15 mouse cellular contexts compared by ENCODE assay signal in the genomic region with DNA sequence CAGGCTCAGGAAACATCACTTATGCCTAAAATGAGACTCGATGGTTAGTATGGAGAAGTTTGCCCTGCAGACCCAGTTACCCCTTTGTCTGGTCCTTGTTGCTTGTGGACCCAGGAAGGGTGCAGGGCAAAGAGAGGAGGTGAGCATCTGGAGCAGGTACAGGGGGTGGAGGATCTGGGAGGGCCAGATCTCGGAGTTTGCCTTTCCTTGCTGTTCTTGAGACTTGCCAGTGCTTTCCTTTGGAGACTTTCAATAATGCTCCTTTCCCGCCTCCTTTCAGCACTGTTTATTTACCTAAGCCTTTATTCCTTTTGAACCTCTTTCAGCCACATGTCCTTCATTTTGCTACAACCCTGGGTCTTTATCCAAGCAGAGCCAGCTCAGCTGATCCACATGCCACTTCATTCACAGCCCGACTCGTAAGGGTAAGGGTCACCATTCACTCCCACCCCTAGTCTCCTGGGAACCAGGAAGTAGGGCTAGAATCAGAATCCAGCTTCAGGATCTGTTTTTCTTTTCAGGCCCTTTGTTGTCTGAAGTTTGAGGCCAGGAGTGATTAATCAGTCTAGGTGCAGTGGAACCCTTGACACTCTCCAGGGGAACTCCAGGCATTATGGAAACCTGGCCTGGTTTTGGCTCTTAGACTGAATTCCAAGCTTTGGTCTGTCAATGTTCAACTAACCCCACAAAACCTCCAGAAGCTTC.
DNase-seq lines count a peak whose midpoint lies in the region; ATAC-seq lines count a peak whose summit lies in the region.
"Had no signal": no experiment of that assay in that cellular context is flagged by ENCODE, and none has a peak within 500 bp of the region (broad histone marks: within the 10 kb centered on the region; RNA-seq: fewer than 3 reads in every experiment).

No protein-coding gene starts in this region.

- H3K4me1 ChIP-seq in forebrain, embryonic 10.5 days, result peaks cover 12% of the 10 kb centered on the region
- H3K4me1 ChIP-seq in forebrain, embryonic 12.5 days, result no peaks in the 10 kb centered on the region
- H3K4me1 ChIP-seq in limb, embryonic 11.5 days (ENCODE audit: control insufficient read depth, insufficient read depth, low read length), result no peaks in the 10 kb centered on the region
- H3K4me1 ChIP-seq: liver, embryonic 13.5 days had no signal

- ATAC-seq in forebrain, embryonic 12.5 days (ENCODE audit: low FRiP score), result no peak
- 0 out of 2 replicates have a peak, but pooled peaks have one; percentile 62 for ATAC-seq in limb, embryonic 11.5 days (ENCODE audit: insufficient number of reproducible peaks, low FRiP score, low TSS enrichment, low read depth)
- ATAC-seq: activated CD4-positive, CD25-positive, alpha-beta regulatory T cell, adult 4 months; hindbrain, embryonic 16.5 days had no signal

- 61% methylated on average over 5 of the region's 5 CpGs for WGBS in forebrain, embryonic 10.5 days
- WGBS in forebrain, embryonic 12.5 days, result 59% methylated on average over 5 of the region's 5 CpGs
- 44% methylated on average over 5 of the region's 5 CpGs for WGBS in limb, embryonic 11.5 days

- no peak for DNase-seq in forebrain, embryonic 10.5 days (ENCODE audit: extremely low spot score, low spot score)
- peak; percentile 69 for DNase-seq in embryo, embryonic 11 days
- peak; percentile 74 to 90 for DNase-seq in kidney, adult 8-10 months
- DNase-seq in limb, embryonic 11.5 days (ENCODE audit: low spot score), result peak; percentile 55
- DNase-seq in frontal cortex, adult 2 months (ENCODE audit: extremely low spot score in 1 of 2, low spot score in 1 of 2), result no peak
- DNase-seq in cerebellum, postnatal 36 days, result no peak
- no peak for DNase-seq in ovary, postnatal 36 days (ENCODE audit: low spot score)
- DNase-seq: cerebellum, adult 9-11 months; liver, embryonic 13.5 days; lung, postnatal 4 days had no signal

- no peaks in the 10 kb centered on the region for H3K9me3 ChIP-seq in forebrain, embryonic 10.5 days
- H3K9me3 ChIP-seq in forebrain, embryonic 12.5 days, result no peaks in the 10 kb centered on the region
- H3K9me3 ChIP-seq in limb, embryonic 11.5 days (ENCODE audit: control insufficient read depth, low read length), result no peaks in the 10 kb centered on the region
- H3K9me3 ChIP-seq: heart, embryonic 10.5 days; liver, embryonic 13.5 days had no signal

- no peaks in the 10 kb centered on the region for H3K36me3 ChIP-seq in forebrain, embryonic 10.5 days (replicated peaks)
- H3K36me3 ChIP-seq in forebrain, embryonic 12.5 days (replicated peaks), result no peaks in the 10 kb centered on the region
- H3K36me3 ChIP-seq in limb, embryonic 11.5 days (ENCODE audit: control insufficient read depth, insufficient read depth, low read length), result no peaks in the 10 kb centered on the region
- H3K36me3 ChIP-seq: heart, embryonic 10.5 days; liver, embryonic 13.5 days had no signal

- no peak overlapping the region for H3K4me3 ChIP-seq in forebrain, embryonic 10.5 days
- no peak overlapping the region for H3K4me3 ChIP-seq in forebrain, embryonic 12.5 days (replicated peaks)
- no peak overlapping the region for H3K4me3 ChIP-seq in limb, embryonic 11.5 days (ENCODE audit: low read depth, low read length)
- H3K4me3 ChIP-seq: heart, embryonic 10.5 days; left cerebral cortex, adult 2 months; liver, embryonic 13.5 days had no signal

- H3K9ac ChIP-seq in forebrain, embryonic 12.5 days, result no peak overlapping the region
- no peak overlapping the region for H3K9ac ChIP-seq in limb, embryonic 11.5 days (ENCODE audit: low read length)
- H3K9ac ChIP-seq: liver, embryonic 13.5 days had no signal

- no peaks in the 10 kb centered on the region for H3K27me3 ChIP-seq in forebrain, embryonic 10.5 days (ENCODE audit: poor library complexity, severe bottlenecking)
- no peaks in the 10 kb centered on the region for H3K27me3 ChIP-seq in forebrain, embryonic 12.5 days
- no peaks in the 10 kb centered on the region for H3K27me3 ChIP-seq in limb, embryonic 11.5 days (ENCODE audit: control insufficient read depth, insufficient read depth, low read length)
- H3K27me3 ChIP-seq: liver, embryonic 13.5 days had no signal

- no peak overlapping the region for H3K4me2 ChIP-seq in forebrain, embryonic 12.5 days
- H3K4me2 ChIP-seq in limb, embryonic 11.5 days (ENCODE audit: low read depth, severe bottlenecking), result no peak overlapping the region
- H3K4me2 ChIP-seq: liver, embryonic 13.5 days had no signal

- 0 out of 2 replicates have a peak overlapping the region, but pooled peaks have one; percentile 9 for H3K27ac ChIP-seq in forebrain, embryonic 10.5 days
- H3K27ac ChIP-seq in forebrain, embryonic 12.5 days, result no peak overlapping the region
- H3K27ac ChIP-seq in limb, embryonic 11.5 days (replicated peaks; ENCODE audit: low read depth, low read length), result no peak overlapping the region
- H3K27ac ChIP-seq: heart, embryonic 10.5 days; left cerebral cortex, adult 2 months; liver, embryonic 13.5 days had no signal

Comparison
In these comparisons a context has a peak if more than half of its experiments do, and no peak if none do; other contexts are left out.
1. DNase-seq: peak in embryo, embryonic 11 days (single experiment), kidney, adult 8-10 months (2 of 2) and limb, embryonic 11.5 days (single experiment); none in forebrain, embryonic 10.5 days (single experiment), frontal cortex, adult 2 months (0 of 2), cerebellum, postnatal 36 days (0 of 2) and ovary, postnatal 36 days (single experiment).